Comparison of ENCODE assay signal across 9 mouse cellular contexts in genomic region chr11:60703131-60703530, GRCm38 (mm10). TPM values are rescaled to one million over a fixed set of nuclear protein-coding genes. Genes with fewer than 3 reads are reported as not detected.
DNase-seq lines count a peak whose midpoint lies in the region; ATAC-seq lines count a peak whose summit lies in the region.
"Had no signal": no experiment of that assay in that cellular context is flagged by ENCODE, and none has a peak within 500 bp of the region (broad histone marks: within the 10 kb centered on the region; RNA-seq: fewer than 3 reads in every experiment).

No protein-coding gene starts in this region.

- no peak overlapping the region for H3K4me2 ChIP-seq in intestine, embryonic 14.5 days (ENCODE audit: low read length)
- H3K4me2 ChIP-seq in intestine, embryonic 15.5 days (replicated peaks), result no peak overlapping the region
- H3K4me2 ChIP-seq in midbrain, embryonic 14.5 days (ENCODE audit: low read length), result 0 out of 2 replicates have a peak overlapping the region, but pooled peaks have one; percentile 19
- H3K4me2 ChIP-seq: embryonic facial prominence, embryonic 12.5 days had no signal

- H3K4me1 ChIP-seq in intestine, embryonic 14.5 days (replicated peaks; ENCODE audit: control insufficient read depth, insufficient read depth, low read length), result peaks cover 19% of the 10 kb centered on the region
- H3K4me1 ChIP-seq in intestine, embryonic 15.5 days (replicated peaks), result peaks cover 20% of the 10 kb centered on the region
- H3K4me1 ChIP-seq in midbrain, embryonic 14.5 days (ENCODE audit: control insufficient read depth, insufficient read depth, low read length), result peaks cover 37% of the 10 kb centered on the region

- intact Hi-C loops in heart, postnatal 10 days (cut with DNase I), result loop anchor here (5.0 kb wide), 1 partner anchor 79 kb away; no protein-coding TSS in a partner anchor
- intact Hi-C loops in left cerebral cortex, postnatal 10 days (cut with DNase I), result no loop called here

- 38% methylated on average over 4 of the region's 4 CpGs for WGBS in intestine, embryonic 14.5 days
- WGBS in intestine, embryonic 15.5 days, result 44% methylated on average over 4 of the region's 4 CpGs
- 17% methylated on average over 4 of the region's 4 CpGs for WGBS in midbrain, embryonic 14.5 days

- no peak for ATAC-seq in intestine, embryonic 14.5 days (replicated peaks; ENCODE audit: low FRiP score, low TSS enrichment, low read depth)
- ATAC-seq in intestine, embryonic 15.5 days, result no peak
- ATAC-seq in midbrain, embryonic 14.5 days (ENCODE audit: low FRiP score, low TSS enrichment), result no peak

- no peak overlapping the region for H3K4me3 ChIP-seq in intestine, embryonic 14.5 days (ENCODE audit: low read depth, low read length)
- no peak overlapping the region for H3K4me3 ChIP-seq in intestine, embryonic 15.5 days (replicated peaks)
- no peak overlapping the region for H3K4me3 ChIP-seq in midbrain, embryonic 14.5 days (replicated peaks; ENCODE audit: low read depth, low read length)
- H3K4me3 ChIP-seq: embryonic facial prominence, embryonic 12.5 days had no signal

- H3K9ac ChIP-seq in intestine, embryonic 14.5 days (ENCODE audit: low read length), result no peak overlapping the region
- no peak overlapping the region for H3K9ac ChIP-seq in intestine, embryonic 15.5 days
- H3K9ac ChIP-seq in midbrain, embryonic 14.5 days (replicated peaks; ENCODE audit: low read length), result no peak overlapping the region
- H3K9ac ChIP-seq: embryonic facial prominence, embryonic 12.5 days had no signal

- H3K36me3 ChIP-seq in intestine, embryonic 14.5 days (ENCODE audit: control insufficient read depth, insufficient read depth, low read length), result peaks cover 54% of the 10 kb centered on the region
- peaks cover 25% of the 10 kb centered on the region for H3K36me3 ChIP-seq in intestine, embryonic 15.5 days
- peaks cover 40% of the 10 kb centered on the region for H3K36me3 ChIP-seq in midbrain, embryonic 14.5 days (ENCODE audit: control insufficient read depth, insufficient read depth, low read length)

- peak; percentile 71 for DNase-seq in intestine, embryonic 14.5 days (ENCODE audit: low spot score)
- peak; percentile 58 for DNase-seq in WW6 (ENCODE audit: low read depth, low spot score)
- peak; percentile 58 to 84 for DNase-seq in cerebellum, postnatal 4 days (ENCODE audit: low spot score in 2 of 2)
- DNase-seq in heart, postnatal 10 days, result peak; percentile 52 to 70
- DNase-seq in left cerebral cortex, postnatal 10 days (ENCODE audit: extremely low spot score in 1 of 2, low spot score in 2 of 2), result peak; percentile 48 to 87
- DNase-seq in midbrain, embryonic 14.5 days, result peak; percentile 84
- DNase-seq in telencephalon, adult 2 months (ENCODE audit: low read depth, low spot score), result peak; percentile 50

- H3K9me3 ChIP-seq in intestine, embryonic 14.5 days (ENCODE audit: control insufficient read depth, low read length), result no peaks in the 10 kb centered on the region
- H3K9me3 ChIP-seq in intestine, embryonic 15.5 days, result no peaks in the 10 kb centered on the region
- no peaks in the 10 kb centered on the region for H3K9me3 ChIP-seq in midbrain, embryonic 14.5 days (ENCODE audit: control insufficient read depth, low read length)
- H3K9me3 ChIP-seq: embryonic facial prominence, embryonic 12.5 days had no signal

- H3K27ac ChIP-seq in intestine, embryonic 14.5 days (ENCODE audit: low read depth), result no peak overlapping the region
- H3K27ac ChIP-seq in intestine, embryonic 15.5 days, result no peak overlapping the region
- H3K27ac ChIP-seq in midbrain, embryonic 14.5 days (replicated peaks; ENCODE audit: low read depth, low read length), result no peak overlapping the region
- H3K27ac ChIP-seq: embryonic facial prominence, embryonic 12.5 days had no signal

- no peaks in the 10 kb centered on the region for H3K27me3 ChIP-seq in intestine, embryonic 14.5 days (replicated peaks; ENCODE audit: control insufficient read depth, insufficient read depth, low read length)
- no peaks in the 10 kb centered on the region for H3K27me3 ChIP-seq in intestine, embryonic 15.5 days (replicated peaks)
- H3K27me3 ChIP-seq in midbrain, embryonic 14.5 days (ENCODE audit: control insufficient read depth, insufficient read depth, low read length), result no peaks in the 10 kb centered on the region
- H3K27me3 ChIP-seq: embryonic facial prominence, embryonic 12.5 days had no signal

RNA-seq across cellular contexts. Expression of gene Llgl1, which starts 3.6 kb away (rescaled TPM):
- polyA plus RNA-seq in intestine, embryonic 14.5 days (2014; fragmentation: Nextera tagmentation; extraction: Ambion mirVana), result 53.7 and 53.8 TPM in 2 replicates
- polyA plus RNA-seq in intestine, embryonic 15.5 days (2015; fragmentation: Nextera tagmentation; extraction: Ambion mirVana), result 32.6 and 34.3 TPM in 2 replicates
- total RNA-seq in heart, postnatal 10 days (2021), result 10 to 100 TPM; 23.8 to 25.2 TPM
- total RNA-seq in left cerebral cortex, postnatal 10 days (2021), result 10 to 100 TPM; 32.5 to 33.9 TPM
- 49.6 and 63.8 TPM in 2 replicates for polyA plus RNA-seq in midbrain, embryonic 14.5 days (2014; fragmentation: Nextera tagmentation; extraction: Ambion mirVana)

RNA-seq across cellular contexts. Expression of gene Flii, which starts 23.9 kb away (rescaled TPM):
- 87.2 and 91.8 TPM in 2 replicates for polyA plus RNA-seq in intestine, embryonic 14.5 days (2014; fragmentation: Nextera tagmentation; extraction: Ambion mirVana)
- polyA plus RNA-seq in intestine, embryonic 15.5 days (2015; fragmentation: Nextera tagmentation; extraction: Ambion mirVana), result 74.8 and 86.2 TPM in 2 replicates
- total RNA-seq in heart, postnatal 10 days (2021), result 100 to 1,000 TPM; 106 to 117 TPM
- total RNA-seq in left cerebral cortex, postnatal 10 days (2021), result 10 to 100 TPM; 48.5 to 59.6 TPM
- 51.5 and 63.8 TPM in 2 replicates for polyA plus RNA-seq in midbrain, embryonic 14.5 days (2014; fragmentation: Nextera tagmentation; extraction: Ambion mirVana)

RNA-seq across cellular contexts. Expression of gene Mief2, which starts 25.1 kb away (rescaled TPM):
- 11.4 and 11.8 TPM in 2 replicates for polyA plus RNA-seq in intestine, embryonic 14.5 days (2014; fragmentation: Nextera tagmentation; extraction: Ambion mirVana)
- polyA plus RNA-seq in intestine, embryonic 15.5 days (2015; fragmentation: Nextera tagmentation; extraction: Ambion mirVana), result 9.3 and 9.4 TPM in 2 replicates
- total RNA-seq in heart, postnatal 10 days (2021), result 10 to 100 TPM; 24.2 to 26.6 TPM
- total RNA-seq in left cerebral cortex, postnatal 10 days (2021), result 10 to 100 TPM; 25.9 to 26.2 TPM
- 20.4 and 22.6 TPM in 2 replicates for polyA plus RNA-seq in midbrain, embryonic 14.5 days (2014; fragmentation: Nextera tagmentation; extraction: Ambion mirVana)
